Mouse (Mus musculus) testis, adult 2 months (tissue): Measurements from ENCODE around the gene Atf6.

ENCODE experiments used
- CTCF ChIP-seq: fragments of 200-500 bp; IDR thresholded peaks from 2 replicates; pipeline ENCODE4 v1.5.1; 2012; ENCODE audit warnings: low read depth, mild to moderate bottlenecking, inconsistent platforms, low read length, moderate library complexity; ENCODE audit not compliant: control insufficient read depth, insufficient read depth, insufficient replicate concordance
- POLR2A ChIP-seq: fragments of 200-500 bp; IDR thresholded peaks from 2 replicates; pipeline ENCODE4 v1.6.1; 2012; ENCODE audit warnings: low read depth, mild to moderate bottlenecking, inconsistent platforms, low read length, moderate library complexity; ENCODE audit not compliant: control insufficient read depth

DNA sequence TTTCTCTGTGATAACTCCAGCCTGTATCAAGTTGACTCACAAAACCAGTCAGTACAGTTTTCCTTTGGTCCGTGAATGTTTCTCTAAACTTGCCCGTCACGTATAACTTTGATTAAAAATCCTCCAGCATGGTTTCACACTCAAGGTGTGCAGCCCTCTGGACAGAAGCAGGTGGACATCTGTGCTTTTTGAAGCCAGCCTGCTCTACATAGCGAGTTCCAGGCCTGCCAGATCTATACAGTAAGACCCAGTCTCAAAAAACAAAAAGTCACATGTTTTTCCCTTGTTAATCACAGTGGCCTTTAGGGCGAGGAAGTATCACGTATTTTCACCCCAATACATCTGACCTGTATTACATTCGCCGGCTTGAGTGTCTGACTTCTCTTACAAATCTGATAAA lies 16.8 kb upstream of the Atf6 start:
- TF ChIP-seq CTCF (no peak), POLR2A (no peak)
